Mouse (Mus musculus): ENCODE results near the gene Prelp. TPM values are rescaled to one million over a fixed set of nuclear protein-coding genes. Genes with fewer than 3 reads are reported as not detected.
"Not testable (repeated sequence)": the region's sequence is repeated elsewhere in the genome, so short reads cannot be mapped to it uniquely, and the experiment has no call there.

The Prelp gene
- 35.0 and 38.2 TPM in 2 replicates for polyA plus RNA-seq (2012; rRNA removed)

DNA sequence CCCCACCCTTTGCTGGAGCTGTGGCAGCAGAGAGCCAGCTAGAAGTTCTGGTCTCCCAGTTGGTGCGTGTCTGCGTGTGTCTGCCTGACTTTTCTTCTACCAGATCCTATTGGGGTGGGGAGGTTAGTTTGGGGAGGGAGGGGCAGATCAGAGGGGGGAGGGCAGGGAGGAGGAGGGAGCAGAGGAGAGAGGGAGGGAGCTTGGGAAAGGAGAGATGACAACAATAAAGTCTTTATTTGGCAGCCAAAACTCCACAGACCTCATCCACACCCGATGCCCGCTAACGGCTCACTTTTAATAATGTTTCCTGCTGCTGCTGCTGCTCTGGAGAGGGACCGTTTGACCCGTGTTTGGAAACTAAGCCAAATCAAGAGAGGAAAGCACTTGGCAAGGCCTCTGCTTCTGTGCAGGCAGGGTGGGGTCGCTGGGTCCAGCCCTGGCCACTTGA lies at the start of gene Prelp:
Prelp (minus strand) TSS at position 111 of the 448 bp plus-strand sequence.
- peak within 1 kb of the TSS; percentile 34; the same call in 1 of the 2 replicates for H3K4me3 ChIP-seq (ENCODE audit: insufficient read depth, low read depth, low read length)
- TF ChIP-seq POLR2A (IDR thresholded peaks at IDR 0.05; ENCODE audit: low read depth, low read length) (no peak), CTCF (conservative IDR thresholded peaks at IDR 0.05; ENCODE audit: insufficient read depth, insufficient read length, low read depth, low read length) (no peak)
- 26% methylated on average over 8 of the region's 8 CpGs for WGBS
- H3K4me1 ChIP-seq (ENCODE audit: control insufficient read depth, insufficient read depth, low read length): peaks cover 9% of the 10 kb centered on the region
- H3K27ac ChIP-seq (ENCODE audit: insufficient read depth, low read depth, low read length): peak within 1 kb of the TSS; percentile 71
- peak; percentile 80 for DNase-seq
- no peaks in the 10 kb centered on the region for H3K27me3 ChIP-seq (replicated peaks; ENCODE audit: control insufficient read depth, insufficient read depth, low read length)
- H3K36me3 ChIP-seq (ENCODE audit: control insufficient read depth, insufficient read depth, low read length): no peaks in the 10 kb centered on the region

DNA sequence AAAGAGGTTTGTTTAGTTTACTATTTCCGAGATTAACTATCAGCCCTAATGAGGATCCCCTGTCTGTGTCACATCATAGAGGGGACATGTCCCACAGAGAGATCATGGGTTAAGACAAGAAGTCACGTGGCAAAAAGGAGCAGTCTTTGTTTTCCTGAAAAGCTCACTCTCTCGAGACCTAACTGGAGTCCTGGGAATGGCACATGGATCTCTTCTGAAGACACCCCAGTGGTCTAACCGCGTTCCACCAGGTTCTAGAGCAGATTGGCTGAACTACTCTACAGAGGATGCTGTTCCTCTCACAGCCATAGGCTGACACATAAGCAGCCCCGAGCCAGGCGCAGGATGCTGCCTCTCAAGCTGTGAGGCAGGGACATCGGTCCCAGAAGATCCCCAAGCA lies 48.2 kb upstream of the Prelp start:
- Histone ChIP-seq H3K4me1 (ENCODE audit: control insufficient read depth, insufficient read depth, low read length) (peaks cover 13% of the 10 kb centered on the region; the same call in 1 of the 2 replicates), H3K27me3 (replicated peaks; ENCODE audit: control insufficient read depth, insufficient read depth, low read length) (no peaks in the 10 kb centered on the region), H3K36me3 (ENCODE audit: control insufficient read depth, insufficient read depth, low read length) (no peaks in the 10 kb centered on the region), H3K4me3 (ENCODE audit: insufficient read depth, low read depth, low read length) (no peak overlapping the region), H3K27ac (ENCODE audit: insufficient read depth, low read depth, low read length) (no peak overlapping the region)
- no peak for DNase-seq
- TF ChIP-seq CTCF (conservative IDR thresholded peaks at IDR 0.05; ENCODE audit: insufficient read depth, insufficient read length, low read depth, low read length) (no peak), POLR2A (IDR thresholded peaks at IDR 0.05; ENCODE audit: low read depth, low read length) (no peak)
- WGBS: 87% methylated on average over 8 of the region's 8 CpGs

DNA sequence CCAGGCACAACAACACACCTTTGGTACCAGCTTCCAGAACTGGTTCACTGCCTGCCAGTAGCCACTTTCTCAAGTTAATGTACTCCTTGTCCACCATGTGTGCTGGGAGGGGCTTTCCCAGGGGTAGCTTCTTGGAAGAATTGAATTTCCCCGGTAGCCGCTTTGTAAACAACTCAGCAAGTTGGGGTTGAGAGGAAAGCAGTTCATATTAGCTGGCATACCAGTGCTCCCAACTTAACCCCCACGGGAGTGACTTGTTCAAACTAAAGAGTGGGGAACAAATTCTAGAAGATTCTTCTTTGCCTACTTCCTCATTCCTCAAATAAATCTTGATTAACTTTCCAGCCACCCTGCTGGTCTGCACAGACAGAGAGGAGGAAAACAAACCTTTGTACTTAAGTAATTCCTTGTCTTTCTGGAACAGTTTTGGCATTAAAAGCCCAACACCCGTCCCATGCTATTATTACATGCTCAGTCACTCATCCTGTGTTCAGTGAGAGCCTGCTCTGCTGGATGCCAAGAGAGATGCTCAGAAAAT lies 47.6 kb upstream of the Prelp start:
- WGBS: 26% methylated on average over 4 of the region's 4 CpGs
- peak; percentile 21 for DNase-seq
- H3K4me3 ChIP-seq (ENCODE audit: insufficient read depth, low read depth, low read length): no peak overlapping the region
- H3K36me3 ChIP-seq (ENCODE audit: control insufficient read depth, insufficient read depth, low read length): no peaks in the 10 kb centered on the region
- H3K27me3 ChIP-seq (replicated peaks; ENCODE audit: control insufficient read depth, insufficient read depth, low read length): no peaks in the 10 kb centered on the region
- TF ChIP-seq POLR2A (IDR thresholded peaks at IDR 0.05; ENCODE audit: low read depth, low read length): no peak
- TF ChIP-seq CTCF (conservative IDR thresholded peaks at IDR 0.05; ENCODE audit: insufficient read depth, insufficient read length, low read depth, low read length): no peak
- peaks cover 13% of the 10 kb centered on the region; the same call in 1 of the 2 replicates for H3K4me1 ChIP-seq (ENCODE audit: control insufficient read depth, insufficient read depth, low read length)
- 0 out of 2 replicates have a peak overlapping the region, but pooled peaks have one; percentile 33 for H3K27ac ChIP-seq (ENCODE audit: insufficient read depth, low read depth, low read length)

DNA sequence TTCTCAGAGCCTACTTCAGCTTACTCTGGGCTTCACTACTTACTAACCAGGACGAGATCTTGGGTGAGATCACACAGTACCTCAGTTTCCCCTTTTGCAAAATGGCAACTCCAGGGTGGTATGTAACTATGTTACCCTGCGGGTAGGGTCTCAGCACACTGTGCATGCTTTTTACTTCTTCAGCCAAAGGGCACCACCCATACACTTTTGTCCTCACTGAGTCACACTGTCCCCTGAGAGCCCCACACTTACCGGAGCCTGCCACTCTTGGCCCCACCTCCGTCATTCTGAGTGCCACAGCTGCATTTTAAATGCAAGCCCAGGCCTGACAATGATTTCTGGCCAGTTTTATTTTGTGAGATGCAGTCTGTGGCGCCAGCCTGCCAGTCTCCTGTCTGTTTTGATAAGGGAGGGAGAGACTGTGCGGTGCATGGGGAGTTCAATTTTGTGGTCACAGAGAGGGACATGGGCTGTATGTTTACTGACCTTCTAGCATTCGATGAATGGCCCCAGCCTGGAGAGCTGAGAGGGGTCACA lies 46.3 kb upstream of the Prelp start:
- DNase-seq: no peak
- TF ChIP-seq POLR2A (IDR thresholded peaks at IDR 0.05; ENCODE audit: low read depth, low read length) (no peak), CTCF (conservative IDR thresholded peaks at IDR 0.05; ENCODE audit: insufficient read depth, insufficient read length, low read depth, low read length) (no peak)

GRCm38 (mm10) chr1:133966044-133966443 lies 44.8 kb upstream of the Prelp start:
- 0 out of 2 replicates have a peak overlapping the region, but pooled peaks have one; percentile 20 for H3K27ac ChIP-seq (ENCODE audit: insufficient read depth, low read depth, low read length)
- no peaks in the 10 kb centered on the region for H3K36me3 ChIP-seq (ENCODE audit: control insufficient read depth, insufficient read depth, low read length)
- TF ChIP-seq POLR2A (IDR thresholded peaks at IDR 0.05; ENCODE audit: low read depth, low read length) (no peak), CTCF (conservative IDR thresholded peaks at IDR 0.05; ENCODE audit: insufficient read depth, insufficient read length, low read depth, low read length) (no peak)
- H3K4me3 ChIP-seq (ENCODE audit: insufficient read depth, low read depth, low read length): no peak overlapping the region
- WGBS: 61% methylated on average over 2 of the region's 2 CpGs
- DNase-seq: peak; percentile 25
- no peaks in the 10 kb centered on the region for H3K27me3 ChIP-seq (replicated peaks; ENCODE audit: control insufficient read depth, insufficient read depth, low read length)
- peaks cover 21% of the 10 kb centered on the region for H3K4me1 ChIP-seq (ENCODE audit: control insufficient read depth, insufficient read depth, low read length)

More for the DNA sequence above, 46.3 kb upstream of the Prelp start:
- H3K4me3 ChIP-seq (ENCODE audit: insufficient read depth, low read depth, low read length): no peak overlapping the region
- H3K27ac ChIP-seq (ENCODE audit: insufficient read depth, low read depth, low read length): no peak overlapping the region
- H3K36me3 ChIP-seq (ENCODE audit: control insufficient read depth, insufficient read depth, low read length): no peaks in the 10 kb centered on the region
- H3K4me1 ChIP-seq (ENCODE audit: control insufficient read depth, insufficient read depth, low read length): peaks cover 13% of the 10 kb centered on the region; the same call in 1 of the 2 replicates
- no peaks in the 10 kb centered on the region for H3K27me3 ChIP-seq (replicated peaks; ENCODE audit: control insufficient read depth, insufficient read depth, low read length)
- WGBS: 79% methylated on average over 7 of the region's 7 CpGs

DNA sequence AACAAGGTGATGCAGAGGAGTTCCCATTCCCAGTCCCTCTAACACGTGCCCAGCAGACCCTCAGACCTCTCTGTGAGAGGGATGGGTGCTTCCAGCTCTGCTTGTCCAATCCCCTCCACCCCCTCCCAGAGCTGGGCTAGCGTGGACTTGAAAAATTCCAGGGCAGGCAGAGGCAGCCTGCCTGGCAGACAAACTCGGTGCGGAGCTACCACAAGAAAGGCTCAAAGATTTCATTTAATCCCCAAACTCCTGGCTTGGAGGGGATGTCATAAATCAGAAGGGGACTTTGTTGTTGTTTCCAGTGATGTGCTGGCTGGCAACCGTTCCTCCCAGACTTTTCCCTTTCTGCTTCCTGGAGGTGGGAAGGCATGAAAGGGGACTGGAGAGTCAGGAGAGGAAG lies 44.1 kb upstream of the Prelp start:
- Histone ChIP-seq H3K4me1 (ENCODE audit: control insufficient read depth, insufficient read depth, low read length) (peaks cover 21% of the 10 kb centered on the region), H3K36me3 (ENCODE audit: control insufficient read depth, insufficient read depth, low read length) (no peaks in the 10 kb centered on the region), H3K4me3 (ENCODE audit: insufficient read depth, low read depth, low read length) (no peak overlapping the region), H3K27me3 (replicated peaks; ENCODE audit: control insufficient read depth, insufficient read depth, low read length) (no peaks in the 10 kb centered on the region), H3K27ac (ENCODE audit: insufficient read depth, low read depth, low read length) (peak overlapping the region; percentile 53)
- 57% methylated on average over 5 of the region's 5 CpGs for WGBS
- no peak for TF ChIP-seq POLR2A (IDR thresholded peaks at IDR 0.05; ENCODE audit: low read depth, low read length)
- no peak for TF ChIP-seq CTCF (conservative IDR thresholded peaks at IDR 0.05; ENCODE audit: insufficient read depth, insufficient read length, low read depth, low read length)
- DNase-seq: peak; percentile 56

DNA sequence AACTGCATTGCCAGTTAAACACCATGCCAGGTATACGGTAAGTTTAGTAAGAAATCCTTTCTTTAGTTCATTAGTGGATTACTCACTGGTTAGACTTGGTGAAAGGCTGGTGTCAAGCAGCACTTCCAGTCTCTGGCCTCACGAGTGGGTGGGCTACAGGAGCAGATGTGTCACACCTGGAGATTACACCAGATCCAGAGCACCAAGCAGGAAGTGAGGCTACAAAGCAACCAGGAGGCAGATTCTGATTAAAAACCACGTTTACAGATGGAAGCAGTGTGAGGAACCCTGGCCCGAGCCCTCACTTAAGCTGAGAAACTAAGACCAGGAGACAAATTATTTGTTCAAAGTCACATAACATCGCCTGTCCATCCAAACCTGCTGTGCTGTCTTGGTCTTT lies 43.5 kb upstream of the Prelp start:
- peaks cover 21% of the 10 kb centered on the region for H3K4me1 ChIP-seq (ENCODE audit: control insufficient read depth, insufficient read depth, low read length)
- peak overlapping the region; percentile 53 for H3K27ac ChIP-seq (ENCODE audit: insufficient read depth, low read depth, low read length)
- TF ChIP-seq CTCF (conservative IDR thresholded peaks at IDR 0.05; ENCODE audit: insufficient read depth, insufficient read length, low read depth, low read length): no peak
- no peak for TF ChIP-seq POLR2A (IDR thresholded peaks at IDR 0.05; ENCODE audit: low read depth, low read length)
- no peaks in the 10 kb centered on the region for H3K27me3 ChIP-seq (replicated peaks; ENCODE audit: control insufficient read depth, insufficient read depth, low read length)
- H3K4me3 ChIP-seq (ENCODE audit: insufficient read depth, low read depth, low read length): no peak overlapping the region
- WGBS: 81% methylated on average over 5 of the region's 5 CpGs
- DNase-seq: no peak
- no peaks in the 10 kb centered on the region for H3K36me3 ChIP-seq (ENCODE audit: control insufficient read depth, insufficient read depth, low read length)

DNA sequence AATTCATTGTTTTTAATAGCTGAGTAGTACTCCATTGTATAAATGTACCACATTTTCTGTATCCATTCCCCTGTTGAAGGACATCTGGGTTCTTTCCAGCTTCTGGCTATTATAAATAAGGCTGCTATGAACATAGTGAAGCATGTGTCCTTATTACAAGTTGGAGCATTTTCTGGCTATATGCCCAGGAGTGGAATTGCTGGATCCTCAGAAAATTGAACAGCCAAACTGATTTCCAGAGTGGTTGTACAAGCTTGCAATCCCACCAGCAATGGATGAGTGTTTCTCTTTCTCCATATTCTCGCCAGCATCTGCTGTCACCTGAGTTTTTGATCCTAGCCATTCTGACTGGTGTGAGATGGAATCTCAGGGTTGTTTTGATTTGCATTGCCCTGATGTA lies 42.4 kb upstream of the Prelp start:
- DNase-seq; H3K27me3 ChIP-seq (replicated peaks; ENCODE audit: control insufficient read depth, insufficient read depth, low read length); H3K36me3 ChIP-seq (ENCODE audit: control insufficient read depth, insufficient read depth, low read length); H3K27ac ChIP-seq (ENCODE audit: insufficient read depth, low read depth, low read length); H3K4me3 ChIP-seq (ENCODE audit: insufficient read depth, low read depth, low read length): not testable (repeated sequence)
- peaks cover 19% of the 10 kb centered on the region for H3K4me1 ChIP-seq (ENCODE audit: control insufficient read depth, insufficient read depth, low read length)
- WGBS: 97% methylated on average over 1 of the region's 1 CpGs

- H3K4me1 ChIP-seq (ENCODE audit: control insufficient read depth, insufficient read depth, low read length): peaks cover 16% of the 10 kb centered on the region
- H3K27me3 ChIP-seq (replicated peaks; ENCODE audit: control insufficient read depth, insufficient read depth, low read length); DNase-seq; H3K4me3 ChIP-seq (ENCODE audit: insufficient read depth, low read depth, low read length); H3K27ac ChIP-seq (ENCODE audit: insufficient read depth, low read depth, low read length); H3K36me3 ChIP-seq (ENCODE audit: control insufficient read depth, insufficient read depth, low read length): not testable (repeated sequence)
- 94% methylated on average over 3 of the region's 3 CpGs for WGBS
These were observed 41.9 kb upstream of the Prelp start for GRCm38 (mm10) chr1:133963128-133963527.

Measured in kidney, adult 2 months (tissue).